Mouse (Mus musculus) forebrain, postnatal 0 days (tissue): Measurements from ENCODE around the gene Sost. TPM values are rescaled to one million over a fixed set of nuclear protein-coding genes. Genes with fewer than 3 reads are reported as not detected.

Experiments used
- ATAC-seq: fragments of 200-750 bp; cut with Nextera tagmentation; 2 replicates; pipeline ENCODE4 v1.8.0; 2017; ENCODE audit warnings: mild to moderate bottlenecking, moderate library complexity
- DNase-seq: peaks from one replicate; pipeline ENCODE4 v3.0.0-alpha.2; 2015
- H3K27ac ChIP-seq: fragments of 300-500 bp; sonication (generic); 2 replicates; pipeline ENCODE4 v1.5.1; 2014; ENCODE audit warnings: low read depth, mild to moderate bottlenecking, antibody characterized with exemption, low read length, moderate library complexity, mixed read lengths
- H3K27me3 ChIP-seq: fragments of 300-500 bp; sonication (generic); 2 replicates; pipeline ENCODE4 v1.6.1; 2014; ENCODE audit warnings: mild to moderate bottlenecking, low read length, mixed read lengths; ENCODE audit not compliant: insufficient read depth
- H3K36me3 ChIP-seq: fragments of 300-500 bp; sonication (generic); 2 replicates; pipeline ENCODE4 v1.6.1; 2014; ENCODE audit warnings: mild to moderate bottlenecking, moderate library complexity; ENCODE audit not compliant: insufficient read depth
- H3K4me1 ChIP-seq: fragments of 300-500 bp; sonication (generic); 2 replicates; pipeline ENCODE4 v1.6.1; 2014; ENCODE audit warnings: antibody characterized with exemption; ENCODE audit not compliant: insufficient read depth
- H3K4me2 ChIP-seq: fragments of 300-500 bp; sonication (generic); 2 replicates; pipeline ENCODE4 v1.6.1; 2014; ENCODE audit warnings: low read depth, mild to moderate bottlenecking, moderate library complexity
- H3K4me3 ChIP-seq: fragments of 300-500 bp; sonication (generic); 2 replicates; pipeline ENCODE4 v1.5.1; 2014; ENCODE audit warnings: low read depth, low read length, mixed read lengths
- H3K9ac ChIP-seq: fragments of 300-500 bp; sonication (generic); 2 replicates; pipeline ENCODE4 v1.6.1; 2014; ENCODE audit warnings: mild to moderate bottlenecking
- H3K9me3 ChIP-seq: fragments of 300-500 bp; sonication (generic); 2 replicates; pipeline ENCODE4 v1.6.1; 2016; ENCODE audit warnings: low read length
- CTCF ChIP-seq: sonication (generic); IDR thresholded peaks from 2 replicates; pipeline ENCODE4 v1.5.1; 2016; ENCODE audit warnings: antibody characterized with exemption, control low read depth, low read depth
- WGBS: fragments of 180-500 bp; shearing (Covaris S2); extraction: QIAGEN DNeasy Blood & Tissue Kit; methylation state at CpG from one replicate; pipeline ENCODE4 v1.1.7; 2014; 5-methylcytosine and 5-hydroxymethylcytosine counted together
- polyA plus RNA-seq: library from polyadenylated mRNA; unstranded; fragments of >200 nt; fragmentation: Nextera tagmentation; extraction: Ambion mirVana; gene quantifications from 2 replicates; pipeline ENCODE4 v1.2.1, GENCODE M21; 2015
- total RNA-seq: library from RNA; depleted of rRNA; stranded (reverse); fragments of >200 nt; gene quantifications from 2 replicates; pipeline ENCODE4 v1.2.3, GENCODE M21; 2014

The Sost gene
- total and polyA plus RNA-seq, 2 experiments from 2014 or later: not detected

- Histone ChIP-seq H3K4me3 (no peak overlapping the region), H3K27ac (no peak overlapping the region), H3K9ac (no peak overlapping the region), H3K36me3 (0 out of 2 replicates have a peak, but pooled peaks cover 5% of the 10 kb centered on the region), H3K4me2 (no peak overlapping the region), H3K4me1 (no peaks in the 10 kb centered on the region), H3K27me3 (no peaks in the 10 kb centered on the region), H3K9me3 (no peaks in the 10 kb centered on the region)
- ATAC-seq: no peak
- TF ChIP-seq CTCF: no peak
- DNase-seq: no peak
- 74% methylated on average over 6 of the region's 6 CpGs for WGBS
These were observed 7.4 kb upstream of the Sost start for GRCm38 (mm10) chr11:101974181-101974580.

GRCm38 (mm10) chr11:101973496-101973895, 6.7 kb upstream of the Sost start:
- TF ChIP-seq CTCF: no peak
- 75% methylated on average over 9 of the region's 9 CpGs for WGBS
- no peak for ATAC-seq

GRCm38 (mm10) chr11:101972651-101973050, 5.8 kb upstream of the Sost start:
- no peaks in the 10 kb centered on the region for H3K36me3 ChIP-seq
- 96% methylated on average over 5 of the region's 5 CpGs for WGBS
- no peaks in the 10 kb centered on the region for H3K4me1 ChIP-seq
- H3K9ac ChIP-seq: no peak overlapping the region
- no peak overlapping the region for H3K27ac ChIP-seq
- H3K27me3 ChIP-seq: 0 out of 2 replicates have a peak, but pooled peaks cover 4% of the 10 kb centered on the region
- no peak for TF ChIP-seq CTCF
- ATAC-seq (no peak), DNase-seq (no peak)
- no peaks in the 10 kb centered on the region for H3K9me3 ChIP-seq
- H3K4me3 ChIP-seq: no peak overlapping the region
- H3K4me2 ChIP-seq: no peak overlapping the region

More at GRCm38 (mm10) chr11:101973496-101973895, 6.7 kb upstream of the Sost start:
- no peaks in the 10 kb centered on the region for H3K9me3 ChIP-seq
- no peaks in the 10 kb centered on the region for H3K4me1 ChIP-seq
- H3K27ac ChIP-seq: no peak overlapping the region
- no peak overlapping the region for H3K9ac ChIP-seq
- no peak for DNase-seq
- H3K36me3 ChIP-seq: 0 out of 2 replicates have a peak, but pooled peaks cover 2% of the 10 kb centered on the region
- H3K27me3 ChIP-seq: 0 out of 2 replicates have a peak, but pooled peaks cover under 1% of the 10 kb centered on the region
- H3K4me3 ChIP-seq: no peak overlapping the region
- no peak overlapping the region for H3K4me2 ChIP-seq

GRCm38 (mm10) chr11:101972097-101972496, 5.3 kb upstream of the Sost start:
- ATAC-seq: no peak
- Histone ChIP-seq H3K27me3 (0 out of 2 replicates have a peak, but pooled peaks cover 4% of the 10 kb centered on the region), H3K27ac (no peak overlapping the region), H3K9me3 (no peaks in the 10 kb centered on the region), H3K4me2 (no peak overlapping the region), H3K4me1 (no peaks in the 10 kb centered on the region), H3K36me3 (no peaks in the 10 kb centered on the region), H3K4me3 (no peak overlapping the region), H3K9ac (no peak overlapping the region)
- no peak for TF ChIP-seq CTCF
- 60% methylated on average over 3 of the region's 3 CpGs for WGBS
- no peak for DNase-seq

- H3K27me3 ChIP-seq: peaks cover 4% of the 10 kb centered on the region; the same call in 1 of the 2 replicates
- DNase-seq (no peak), ATAC-seq (no peak)
- WGBS: 38% methylated on average over 3 of the region's 3 CpGs
- H3K9ac ChIP-seq: no peak overlapping the region
- TF ChIP-seq CTCF: peak; percentile 56
- H3K36me3 ChIP-seq: no peaks in the 10 kb centered on the region
- no peak overlapping the region for H3K4me2 ChIP-seq
- H3K4me3 ChIP-seq: no peak overlapping the region
- no peak overlapping the region for H3K27ac ChIP-seq
- H3K9me3 ChIP-seq: no peaks in the 10 kb centered on the region
- H3K4me1 ChIP-seq: no peaks in the 10 kb centered on the region
These were observed 4.6 kb upstream of the Sost start for GRCm38 (mm10) chr11:101971410-101971809.

- WGBS: 80% methylated on average over 13 of the region's 13 CpGs
- Histone ChIP-seq H3K4me2 (no peak overlapping the region), H3K9ac (no peak overlapping the region), H3K27me3 (peaks cover 16% of the 10 kb centered on the region), H3K4me3 (no peak overlapping the region), H3K9me3 (no peaks in the 10 kb centered on the region), H3K4me1 (no peaks in the 10 kb centered on the region), H3K36me3 (no peaks in the 10 kb centered on the region), H3K27ac (no peak overlapping the region)
- TF ChIP-seq CTCF: no peak
- no peak for ATAC-seq
- DNase-seq: no peak
These were observed 3.0 kb upstream of the Sost start for GRCm38 (mm10) chr11:101969835-101970234.

GRCm38 (mm10) chr11:101968791-101969190, 2.0 kb upstream of the Sost start:
- H3K4me1 ChIP-seq: no peaks in the 10 kb centered on the region
- under 1% methylated on average over 5 of the region's 5 CpGs for WGBS
- peak; percentile 80 for ATAC-seq
- peaks cover 26% of the 10 kb centered on the region for H3K27me3 ChIP-seq
- peak; percentile 93 for DNase-seq
- H3K9me3 ChIP-seq: no peaks in the 10 kb centered on the region
- H3K4me3 ChIP-seq: no peak overlapping the region
- no peak overlapping the region for H3K27ac ChIP-seq
- TF ChIP-seq CTCF: peak; percentile 100
- no peak overlapping the region for H3K4me2 ChIP-seq
- H3K9ac ChIP-seq: no peak overlapping the region
- no peaks in the 10 kb centered on the region for H3K36me3 ChIP-seq

GRCm38 (mm10) chr11:101968311-101968710, 1.5 kb upstream of the Sost start:
- 20% methylated on average over 7 of the region's 7 CpGs for WGBS
- ATAC-seq (no peak), DNase-seq (no peak)
- no peak for TF ChIP-seq CTCF
- H3K36me3 ChIP-seq: no peaks in the 10 kb centered on the region
- H3K4me2 ChIP-seq: no peak overlapping the region
- no peak overlapping the region for H3K4me3 ChIP-seq
- H3K4me1 ChIP-seq: 0 out of 2 replicates have a peak, but pooled peaks cover 3% of the 10 kb centered on the region
- H3K9me3 ChIP-seq: no peaks in the 10 kb centered on the region
- H3K27me3 ChIP-seq: peaks cover 30% of the 10 kb centered on the region
- H3K9ac ChIP-seq: no peak overlapping the region
- H3K27ac ChIP-seq: no peak overlapping the region
